In genomic region chr16:51386456-51386855, GRCm38 (mm10) we compare ENCODE assay signal across 23 mouse cellular contexts.
DNase-seq lines count a peak whose midpoint lies in the region; ATAC-seq and TF ChIP-seq lines count a peak whose summit lies in the region.
"Had no signal": no experiment of that assay in that cellular context is flagged by ENCODE, and none has a peak within 500 bp of the region (broad histone marks: within the 10 kb centered on the region; RNA-seq: fewer than 3 reads in every experiment).

No protein-coding gene starts in this region.

- H3K9ac ChIP-seq in kidney, postnatal 0 days (ENCODE audit: low read depth, low read length) = no peak overlapping the region
- H3K9ac ChIP-seq: embryonic facial prominence, embryonic 12.5 days; forebrain, embryonic 13.5 days; forebrain, embryonic 15.5 days; forebrain, postnatal 0 days had no signal

- no peak overlapping the region for H3K4me2 ChIP-seq in kidney, postnatal 0 days (ENCODE audit: low read length)
- H3K4me2 ChIP-seq: embryonic facial prominence, embryonic 12.5 days; forebrain, embryonic 13.5 days; forebrain, embryonic 15.5 days had no signal

- H3K27me3 ChIP-seq in kidney, postnatal 0 days (ENCODE audit: insufficient read depth, low read length) = no peaks in the 10 kb centered on the region
- H3K27me3 ChIP-seq in cerebellum, adult 2 months (ENCODE audit: control insufficient read depth, insufficient read depth, low read length) = no peaks in the 10 kb centered on the region
- H3K27me3 ChIP-seq: embryonic facial prominence, embryonic 12.5 days; forebrain, embryonic 13.5 days; forebrain, embryonic 15.5 days; Patski had no signal

- no peak for TF ChIP-seq CTCF in kidney, postnatal 0 days (IDR thresholded peaks at IDR 0.05; ENCODE audit: low read depth)
- no peak for TF ChIP-seq CTCF in brain, embryonic 14.5 days (IDR thresholded peaks at IDR 0.05; ENCODE audit: borderline replicate concordance, extremely low read depth, insufficient read depth, insufficient read length)
- TF ChIP-seq CTCF in cerebellum, adult 2 months (IDR thresholded peaks at IDR 0.05; ENCODE audit: borderline replicate concordance, insufficient read depth, low read depth, low read length) = no peak

- no peak for ATAC-seq in kidney, postnatal 0 days (replicated peaks; ENCODE audit: low FRiP score, low read depth)
- ATAC-seq: activated CD4-positive, CD25-positive, alpha-beta regulatory T cell, adult 4 months; forebrain, embryonic 13.5 days; forebrain, embryonic 15.5 days; forebrain, postnatal 0 days; Patski had no signal

- H3K4me3 ChIP-seq in kidney, postnatal 0 days (replicated peaks; ENCODE audit: low read depth, low read length) = no peak overlapping the region
- H3K4me3 ChIP-seq in cerebellum, adult 2 months (replicated peaks; ENCODE audit: insufficient read depth, low read depth, low read length) = no peak overlapping the region
- H3K4me3 ChIP-seq: embryonic facial prominence, embryonic 10.5 days; embryonic facial prominence, embryonic 12.5 days; forebrain, embryonic 13.5 days; forebrain, embryonic 15.5 days had no signal

- peak; percentile 64 for DNase-seq in kidney, postnatal 0 days (ENCODE audit: low spot score)
- no peak for DNase-seq in kidney, adult 18-20 months
- DNase-seq in brain, embryonic 14.5 days (ENCODE audit: low read depth) = peak; percentile 10
- DNase-seq in mesoderm, embryonic 11.5 days (ENCODE audit: low read depth, low spot score) = peak; percentile 6
- peak; percentile 12 for DNase-seq in retina, postnatal 1 day
- no peak for DNase-seq in right cerebral cortex, postnatal 25 days
- DNase-seq in cerebellum, adult 2 months = no peak
- DNase-seq: adrenal gland, adult 8-10 months; adrenal gland, postnatal 14 days; adrenal gland, postnatal 36 days; cerebellum, adult 11 months; cerebellum, adult 18-20 months; cerebellum, adult 9-10 months; cerebellum, postnatal 10 days; cerebellum, postnatal 25 days; embryo, embryonic 11 days; forebrain, postnatal 0 days had no signal

- TF ChIP-seq POLR2A in brain, embryonic 14.5 days (IDR thresholded peaks at IDR 0.05; ENCODE audit: borderline replicate concordance, extremely low read depth, insufficient read depth, insufficient read length, poor library complexity, severe bottlenecking) = no peak
- no peak for TF ChIP-seq POLR2A in cerebellum, adult 2 months (IDR thresholded peaks at IDR 0.05; ENCODE audit: borderline replicate concordance, insufficient read depth, low read length)

- no peak overlapping the region for H3K27ac ChIP-seq in kidney, postnatal 0 days
- no peak overlapping the region for H3K27ac ChIP-seq in cerebellum, adult 2 months (ENCODE audit: insufficient read depth, low read length)
- H3K27ac ChIP-seq: embryonic facial prominence, embryonic 10.5 days; embryonic facial prominence, embryonic 12.5 days; forebrain, embryonic 13.5 days; forebrain, embryonic 15.5 days had no signal

- WGBS in kidney, postnatal 0 days = 8% methylated on average over 2 of the region's 2 CpGs
- 32% methylated on average over 2 of the region's 2 CpGs for WGBS in cerebellum, adult 2 months

- no peaks in the 10 kb centered on the region for H3K4me1 ChIP-seq in kidney, postnatal 0 days (replicated peaks; ENCODE audit: insufficient read depth, low read length)
- no peaks in the 10 kb centered on the region for H3K4me1 ChIP-seq in cerebellum, adult 2 months (ENCODE audit: control insufficient read depth, insufficient read depth, low read length)
- H3K4me1 ChIP-seq: embryonic facial prominence, embryonic 10.5 days; embryonic facial prominence, embryonic 12.5 days; forebrain, embryonic 15.5 days had no signal

- no peaks in the 10 kb centered on the region for H3K36me3 ChIP-seq in kidney, postnatal 0 days (ENCODE audit: insufficient read depth, low read length)
- H3K36me3 ChIP-seq: embryonic facial prominence, embryonic 10.5 days; embryonic facial prominence, embryonic 12.5 days; forebrain, embryonic 15.5 days had no signal

- no peaks in the 10 kb centered on the region for H3K9me3 ChIP-seq in kidney, postnatal 0 days (replicated peaks; ENCODE audit: low read length)
- H3K9me3 ChIP-seq: embryonic facial prominence, embryonic 10.5 days; embryonic facial prominence, embryonic 12.5 days; forebrain, embryonic 13.5 days; forebrain, embryonic 15.5 days had no signal

Comparison
In these comparisons a context has a peak if more than half of its experiments do, and no peak if none do; other contexts are left out.
1. DNase-seq: peak in kidney, postnatal 0 days (single experiment), brain, embryonic 14.5 days (single experiment), mesoderm, embryonic 11.5 days (single experiment) and retina, postnatal 1 day (single experiment); none in kidney, adult 18-20 months (single experiment), right cerebral cortex, postnatal 25 days (single experiment) and cerebellum, adult 2 months (0 of 2).